Mouse (Mus musculus): Measurements from ENCODE around the gene Slc20a1.

Slc20a1 gene

GRCm38 (mm10) chr2:129227011-129227529 is 28.5 kb downstream of the Slc20a1 start:
- no peak for DNase-seq (ENCODE audit: low spot score in 2 of 2)

- peak; percentile 85 to 88 for DNase-seq (ENCODE audit: low spot score in 2 of 2)
Measured at GRCm38 (mm10) chr2:129227709-129228108, 29.1 kb downstream of the Slc20a1 start.

GRCm38 (mm10) chr2:129228571-129228970 is 30.0 kb downstream of the Slc20a1 start:
- DNase-seq (ENCODE audit: low spot score in 2 of 2) = no peak

- DNase-seq (ENCODE audit: low spot score in 2 of 2) = no peak
Measured at GRCm38 (mm10) chr2:129229316-129229715, 30.8 kb downstream of the Slc20a1 start.

GRCm38 (mm10) chr2:129232023-129232422 is 33.5 kb downstream of the Slc20a1 start:
- no peak for DNase-seq (ENCODE audit: low spot score in 2 of 2)

- DNase-seq (ENCODE audit: low spot score in 2 of 2) = no peak
Measured at GRCm38 (mm10) chr2:129232484-129232883, 33.9 kb downstream of the Slc20a1 start.

- DNase-seq (ENCODE audit: low spot score in 2 of 2) = no peak
Measured at GRCm38 (mm10) chr2:129233218-129233617, 34.7 kb downstream of the Slc20a1 start.

GRCm38 (mm10) chr2:129233803-129234477 is 35.4 kb downstream of the Slc20a1 start:
- no peak for DNase-seq (ENCODE audit: low spot score in 2 of 2)

- no peak for DNase-seq (ENCODE audit: low spot score in 2 of 2)
Measured at GRCm38 (mm10) chr2:129234731-129235130, 36.2 kb downstream of the Slc20a1 start.

GRCm38 (mm10) chr2:129236526-129236925 is 38.0 kb downstream of the Slc20a1 start:
- no peak for DNase-seq (ENCODE audit: low spot score in 2 of 2)

GRCm38 (mm10) chr2:129240726-129241432 is 42.3 kb downstream of the Slc20a1 start:
- DNase-seq (ENCODE audit: low spot score in 2 of 2) = no peak

GRCm38 (mm10) chr2:129241845-129242833 is 43.6 kb downstream of the Slc20a1 start:
- DNase-seq (ENCODE audit: low spot score in 2 of 2) = no peak

GRCm38 (mm10) chr2:129243005-129243404 is 44.4 kb downstream of the Slc20a1 start:
- DNase-seq (ENCODE audit: low spot score in 2 of 2) = no peak

- no peak for DNase-seq (ENCODE audit: low spot score in 2 of 2)
Measured at GRCm38 (mm10) chr2:129243786-129244185, 45.2 kb downstream of the Slc20a1 start.

GRCm38 (mm10) chr2:129244446-129245120 is 46.0 kb downstream of the Slc20a1 start:
- DNase-seq (ENCODE audit: low spot score in 2 of 2) = no peak

- DNase-seq (ENCODE audit: low spot score in 2 of 2) = no peak
Measured at GRCm38 (mm10) chr2:129245618-129246017, 47.1 kb downstream of the Slc20a1 start.

GRCm38 (mm10) chr2:129246436-129246835 is 47.9 kb downstream of the Slc20a1 start:
- DNase-seq (ENCODE audit: low spot score in 2 of 2) = no peak

- no peak for DNase-seq (ENCODE audit: low spot score in 2 of 2)
Measured at GRCm38 (mm10) chr2:129246924-129247323, 48.4 kb downstream of the Slc20a1 start.

- DNase-seq (ENCODE audit: low spot score in 2 of 2) = no peak
Measured at GRCm38 (mm10) chr2:129247707-129248121, 49.1 kb downstream of the Slc20a1 start.

GRCm38 (mm10) chr2:129249321-129249720 is 50.8 kb downstream of the Slc20a1 start:
- DNase-seq (ENCODE audit: low spot score in 2 of 2) = no peak
